Mouse (Mus musculus) erythroblast, embryonic 14.5 days (primary cell): ENCODE results near the gene Tmem86a.

Source experiments
- GATA1 ChIP-seq: IDR thresholded peaks from 2 replicates; pipeline ENCODE4 v1.6.1; 2012; ENCODE audit warnings: low read length, inconsistent platforms, mixed read lengths
- TAL1 ChIP-seq: IDR thresholded peaks from 3 replicates; pipeline ENCODE4 v1.6.1; 2012; ENCODE audit warnings: low read length, inconsistent platforms, mixed read lengths

- TF ChIP-seq GATA1 (no peak), TAL1 (no peak)
Measured at GRCm38 (mm10) chr7:47042823-47043490, 7.4 kb upstream of the Tmem86a start.
